Mouse (Mus musculus): ENCODE measurements around the gene Hist1h4k. TPM values are rescaled to one million over a fixed set of nuclear protein-coding genes. Genes with fewer than 3 reads are reported as not detected.
"Not testable (repeated sequence)": the region's sequence is repeated elsewhere in the genome, so short reads cannot be mapped to it uniquely, and the experiment has no call there.

Gene Hist1h4k
- total RNA-seq (2021) = 10 to 100 TPM; 52.5 to 54.1 TPM

GRCm38 (mm10) chr13:21750159-21751017 is at the start of gene Hist1h4k:
Hist1h4k (minus strand) TSS chr13:21750505.
- DNase-seq = peak; percentile 87
- intact Hi-C loops (cut with DNase I) = loop anchor here (1.0 kb wide), 1 partner anchor 16 kb away; no protein-coding TSS in a partner anchor

- DNase-seq; intact Hi-C loops (cut with DNase I): not testable (repeated sequence)
Measured at GRCm38 (mm10) chr13:21797163-21797562, 46.9 kb upstream of the Hist1h4k start.

GRCm38 (mm10) chr13:21795584-21795983 is 45.3 kb upstream of the Hist1h4k start:
- no peak for DNase-seq
- intact Hi-C loops (cut with DNase I) = no loop called here

GRCm38 (mm10) chr13:21790601-21791283 is 40.4 kb upstream of the Hist1h4k start:
- DNase-seq = no peak
- intact Hi-C loops (cut with DNase I) = no loop called here

GRCm38 (mm10) chr13:21789925-21790324 is 39.6 kb upstream of the Hist1h4k start:
- intact Hi-C loops (cut with DNase I) = loop anchor here (10.0 kb wide), 5 partner anchors 45 to 1895 kb away; partner anchors contain the start of genes Hist1h2ac, Hist1h2ai, Hist1h2ap and Hist1h2bc
- no peak for DNase-seq

- intact Hi-C loops (cut with DNase I) = loop anchor here (10.0 kb wide), 5 partner anchors 47 to 1897 kb away; partner anchors contain the start of genes Hist1h2ac, Hist1h2ai, Hist1h2ap and Hist1h2bc
- DNase-seq = no peak
Measured at GRCm38 (mm10) chr13:21787760-21788593, 37.7 kb upstream of the Hist1h4k start.

GRCm38 (mm10) chr13:21786899-21787629 is 36.8 kb upstream of the Hist1h4k start, which contains the start of the genes Hist1h2an and Hist1h2bp:
Hist1h2an (minus strand) TSS chr13:21787218.
Hist1h2bp (plus strand) TSS chr13:21787461.
- intact Hi-C loops (cut with DNase I) = loop anchor here (10.0 kb wide), 5 partner anchors 48 to 1898 kb away; partner anchors contain the start of genes Hist1h2ac, Hist1h2ai, Hist1h2ap and Hist1h2bc

GRCm38 (mm10) chr13:21786189-21786898 is 36.0 kb upstream of the Hist1h4k start:
- intact Hi-C loops (cut with DNase I) = loop anchor here (10.0 kb wide), 5 partner anchors 48 to 1898 kb away; partner anchors contain the start of genes Hist1h2ac, Hist1h2ai, Hist1h2ap and Hist1h2bc
- no peak for DNase-seq

More at GRCm38 (mm10) chr13:21786899-21787629, 36.8 kb upstream of the Hist1h4k start, which contains the start of the genes Hist1h2an and Hist1h2bp:
- DNase-seq = peak; percentile 77 to 86

- intact Hi-C loops (cut with DNase I) = loop anchor here (10.0 kb wide), 5 partner anchors 50 to 1900 kb away; partner anchors contain the start of genes Hist1h2ac, Hist1h2ai, Hist1h2ap and Hist1h2bc
- DNase-seq = no peak
Measured at GRCm38 (mm10) chr13:21784311-21784710, 34.0 kb upstream of the Hist1h4k start.

GRCm38 (mm10) chr13:21783734-21784161 is 33.4 kb upstream of the Hist1h4k start:
- intact Hi-C loops (cut with DNase I) = loop anchor here (10.0 kb wide), 5 partner anchors 51 to 1901 kb away; partner anchors contain the start of genes Hist1h2ac, Hist1h2ai, Hist1h2ap and Hist1h2bc
- peak in 1 of 2 experiments; percentile 11 for DNase-seq

GRCm38 (mm10) chr13:21783255-21783617 is 32.9 kb upstream of the Hist1h4k start, which contains the start of gene Hist1h3i:
Hist1h3i (minus strand) TSS chr13:21783370.
- intact Hi-C loops (cut with DNase I) = loop anchor here (10.0 kb wide), 5 partner anchors 52 to 1902 kb away; partner anchors contain the start of genes Hist1h2ac, Hist1h2ai, Hist1h2ap and Hist1h2bc
- DNase-seq = peak; percentile 17 to 68

GRCm38 (mm10) chr13:21782361-21783254 is 32.3 kb upstream of the Hist1h4k start:
- DNase-seq = peak in 1 of 2 experiments; percentile 25
- intact Hi-C loops (cut with DNase I) = loop anchor here (10.0 kb wide), 5 partner anchors 52 to 1902 kb away; partner anchors contain the start of genes Hist1h2ac, Hist1h2ai, Hist1h2ap and Hist1h2bc

- DNase-seq = no peak
- intact Hi-C loops (cut with DNase I) = loop anchor here (10.0 kb wide), 5 partner anchors 53 to 1903 kb away; partner anchors contain the start of genes Hist1h2ac, Hist1h2ai, Hist1h2ap and Hist1h2bc
Measured at GRCm38 (mm10) chr13:21781639-21782038, 31.3 kb upstream of the Hist1h4k start.

- intact Hi-C loops (cut with DNase I) = loop anchor here (10.0 kb wide), 5 partner anchors 54 to 1904 kb away; partner anchors contain the start of genes Hist1h2ac, Hist1h2ai, Hist1h2ap and Hist1h2bc
- no peak for DNase-seq
Measured at GRCm38 (mm10) chr13:21781021-21781555, 30.8 kb upstream of the Hist1h4k start.

GRCm38 (mm10) chr13:21779767-21780731 is 29.7 kb upstream of the Hist1h4k start, which contains the start of gene Hist1h1b:
Hist1h1b (minus strand) TSS chr13:21780625.
- intact Hi-C loops (cut with DNase I) = loop anchor here (10.0 kb wide), 5 partner anchors 55 to 1905 kb away; partner anchors contain the start of genes Hist1h2ac, Hist1h2ai, Hist1h2ap and Hist1h2bc
- peak; percentile 42 to 64 for DNase-seq

Measured in heart, postnatal 36 days (tissue).